Mouse (Mus musculus): ENCODE results near the gene Col24a1.

Gene Col24a1

DNA sequence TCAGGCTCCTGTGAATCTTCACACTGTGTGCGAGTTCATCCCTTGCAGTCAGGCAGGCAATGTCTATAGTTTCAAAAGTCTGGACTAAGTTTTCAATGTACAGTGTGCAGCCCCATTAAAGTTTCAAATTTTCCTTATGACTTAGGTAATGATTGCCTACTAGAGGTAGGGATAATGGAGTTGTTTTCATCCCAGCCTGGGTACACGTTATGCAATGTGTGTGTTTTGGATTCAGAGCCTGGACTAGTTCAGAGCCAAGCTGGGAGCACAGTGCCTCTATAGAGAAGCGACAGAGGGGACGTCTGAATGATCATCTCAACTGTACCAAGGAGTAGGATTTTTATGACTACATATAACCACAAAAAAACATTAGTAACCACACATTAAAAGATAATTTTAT is 267.8 kb downstream of the Col24a1 start:
- no peak for DNase-seq (ENCODE audit: low read depth)

DNA sequence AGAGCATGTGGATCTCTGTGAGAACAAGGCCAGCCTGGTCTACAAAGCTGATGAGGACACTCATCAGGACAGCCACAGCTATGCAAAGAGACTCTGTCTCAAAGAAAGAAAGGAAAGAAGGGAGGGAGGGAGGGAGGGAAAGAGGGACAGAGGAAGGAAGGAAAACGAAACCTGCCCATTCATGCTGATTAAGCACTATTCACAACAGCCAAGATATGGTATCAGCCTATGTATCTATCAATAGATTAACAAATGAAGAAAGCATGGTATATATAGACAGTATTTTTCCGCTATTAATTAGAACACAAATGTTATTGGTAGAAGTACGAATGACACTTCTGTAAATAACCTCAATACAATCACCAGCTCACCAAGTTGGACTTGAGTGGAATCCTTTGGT is 282.2 kb downstream of the Col24a1 start:
- no peak for DNase-seq (ENCODE audit: low read depth)

DNA sequence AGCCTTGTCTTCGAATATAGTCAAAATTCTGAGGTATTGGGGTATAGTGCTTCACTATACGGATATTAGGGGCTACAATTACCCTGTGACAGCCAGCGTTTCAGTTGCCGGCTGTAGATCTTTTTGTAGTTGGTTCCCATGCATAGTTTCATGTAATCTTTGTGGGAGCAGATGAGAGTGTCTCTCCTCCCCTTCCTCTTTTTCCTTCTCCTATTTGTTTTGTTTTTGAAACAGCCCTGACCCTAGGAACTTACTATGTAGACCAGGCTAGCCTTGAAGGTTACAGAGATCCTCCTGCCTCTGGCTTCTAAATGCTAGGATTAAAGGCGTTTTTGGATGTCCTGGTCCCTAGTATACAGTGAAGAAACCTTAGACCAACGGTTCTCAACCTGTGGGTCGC is 283.1 kb downstream of the Col24a1 start:
- DNase-seq (ENCODE audit: low read depth), result no peak

- DNase-seq (ENCODE audit: low read depth), result peak; percentile 91
These were observed 283.6 kb downstream of the Col24a1 start, which contains the start of gene Znhit6 for GRCm38 (mm10) chr3:145575743-145576481. Gene Znhit6 (plus strand): TSS chr3:145576205.

DNA sequence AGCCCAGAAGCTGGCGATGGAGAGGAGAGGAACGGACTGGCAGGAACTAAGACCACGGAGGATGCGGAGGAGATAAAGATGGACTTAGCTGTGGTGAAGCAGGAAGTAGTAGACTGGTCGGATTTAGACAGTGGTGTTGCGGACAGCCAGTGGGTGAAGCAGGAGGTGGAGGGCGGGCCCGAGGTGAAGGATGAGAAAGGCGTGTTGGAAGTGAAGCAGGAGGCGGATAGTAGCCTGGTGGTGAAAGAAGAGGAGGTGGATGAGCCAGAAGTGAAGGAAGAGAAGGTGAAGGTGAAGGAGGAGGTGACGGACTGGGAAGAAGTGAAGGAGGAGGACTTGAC is 284.2 kb downstream of the Col24a1 start:
- DNase-seq (ENCODE audit: low read depth), result no peak

DNA sequence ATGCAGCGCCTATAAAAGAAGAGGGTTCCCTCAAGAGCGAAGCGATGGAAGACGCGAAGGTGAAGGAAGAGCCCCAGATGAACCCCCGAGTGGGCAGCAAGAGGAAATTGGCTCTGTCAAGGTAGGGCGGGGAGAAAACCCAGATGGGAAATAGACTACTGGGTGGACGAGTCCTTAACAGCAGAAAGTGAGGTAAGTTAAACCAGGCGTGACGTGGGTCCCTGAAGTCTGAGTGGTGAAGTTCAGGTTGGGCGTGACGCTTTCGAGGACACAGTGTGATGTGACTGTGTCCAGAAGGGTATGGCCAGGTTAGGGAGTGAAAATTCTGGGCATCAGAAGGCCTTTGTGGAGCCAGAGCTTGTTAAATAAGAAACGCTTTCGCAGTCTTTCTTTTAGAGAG is 284.6 kb downstream of the Col24a1 start:
- no peak for DNase-seq (ENCODE audit: low read depth)

- DNase-seq (ENCODE audit: low read depth), result no peak
These were observed 290.8 kb downstream of the Col24a1 start for GRCm38 (mm10) chr3:145583043-145583442.

GRCm38 (mm10) chr3:145583522-145584200 is 291.4 kb downstream of the Col24a1 start:
- peak; percentile 8 for DNase-seq (ENCODE audit: low read depth)

DNA sequence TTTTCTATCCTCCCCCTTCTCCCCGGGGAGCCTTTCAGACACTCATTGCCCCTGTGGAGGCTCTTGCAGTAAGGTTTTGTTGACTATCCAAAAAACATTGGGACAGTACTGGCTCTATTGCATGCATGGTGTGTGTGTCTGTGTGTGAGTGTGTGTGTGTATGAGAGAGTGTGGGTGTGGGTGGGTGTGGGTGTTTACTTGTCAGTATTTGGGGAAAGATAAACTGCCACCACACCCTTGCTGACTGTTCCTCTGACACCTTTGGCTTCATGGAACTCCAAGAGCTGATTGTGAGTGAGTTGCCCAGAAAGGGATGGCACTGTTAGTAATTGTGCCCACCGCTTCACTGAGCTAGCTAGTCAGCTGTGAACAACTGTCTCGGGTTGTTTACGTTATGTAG is 298.3 kb downstream of the Col24a1 start:
- DNase-seq (ENCODE audit: low read depth), result no peak

GRCm38 (mm10) chr3:145591841-145592542 is 299.7 kb downstream of the Col24a1 start:
- DNase-seq (ENCODE audit: low read depth), result no peak

DNA sequence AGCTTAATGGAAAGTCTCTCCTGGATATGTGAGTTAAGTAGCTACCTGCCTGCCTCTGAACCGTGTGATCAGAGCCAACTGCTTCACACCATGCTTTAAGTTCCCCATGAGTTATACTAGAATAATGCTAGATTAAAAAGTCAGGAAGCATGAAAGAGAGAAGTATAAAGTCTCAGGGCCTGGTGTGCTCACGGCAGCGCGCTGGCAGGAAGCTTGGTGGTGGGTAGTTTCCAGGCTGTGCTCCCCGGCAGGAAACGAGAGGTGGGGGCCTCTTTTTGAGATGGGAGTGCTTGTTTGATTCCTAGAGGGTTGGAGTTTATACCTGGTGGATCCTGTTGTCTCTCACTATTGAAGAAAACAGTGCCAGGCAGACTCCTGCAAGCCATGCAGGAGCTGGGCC is 303.1 kb downstream of the Col24a1 start:
- peak; percentile 36 for DNase-seq (ENCODE audit: low read depth)

- no peak for DNase-seq (ENCODE audit: low read depth)
These were observed 306.8 kb downstream of the Col24a1 start for GRCm38 (mm10) chr3:145599059-145599458.

- DNase-seq (ENCODE audit: low read depth), result no peak
These were observed 308.5 kb downstream of the Col24a1 start for GRCm38 (mm10) chr3:145600801-145601200.

- DNase-seq (ENCODE audit: low read depth), result no peak
These were observed 309.1 kb downstream of the Col24a1 start for GRCm38 (mm10) chr3:145601345-145601744.
